Comparison of ENCODE assay signal across 31 mouse cellular contexts in the genomic region with DNA sequence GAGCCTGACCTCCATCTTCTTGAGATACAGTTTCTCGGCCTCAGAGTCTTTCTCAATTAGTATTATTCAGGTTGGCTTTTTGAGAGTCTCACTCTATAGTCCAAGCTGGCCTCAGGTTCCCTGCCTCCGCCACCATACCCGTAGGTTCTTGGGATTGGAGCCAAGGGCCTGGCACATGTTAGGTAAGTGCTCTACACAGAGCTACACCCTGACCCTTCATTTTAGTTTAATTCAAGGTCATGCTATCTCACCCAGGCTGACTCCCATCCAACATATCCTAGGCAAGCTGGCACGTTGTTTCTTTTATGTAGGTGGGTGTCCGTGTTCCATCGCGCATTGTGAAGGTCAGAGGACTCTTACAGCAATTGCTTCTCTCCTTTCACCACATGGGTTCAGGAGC. TPM values are rescaled to one million over a fixed set of nuclear protein-coding genes. Genes with fewer than 3 reads are reported as not detected.
"Had no signal": no experiment of that assay in that cellular context is flagged by ENCODE, and none has a peak within 500 bp of the region (broad histone marks: within the 10 kb centered on the region; RNA-seq: fewer than 3 reads in every experiment).

No protein-coding gene starts in this region.

- H3K9ac ChIP-seq: hindbrain, embryonic 12.5 days; hindbrain, embryonic 14.5 days; intestine, embryonic 15.5 days; limb, embryonic 13.5 days; limb, embryonic 15.5 days had no signal

- H3K27ac ChIP-seq: gastrocnemius, adult 2 months; heart, embryonic 10.5 days; hindbrain, embryonic 10.5 days; hindbrain, embryonic 12.5 days; hindbrain, embryonic 14.5 days; intestine, embryonic 15.5 days; layer of hippocampus, adult 2 months; left cerebral cortex, adult 2 months; limb, embryonic 13.5 days; limb, embryonic 15.5 days; liver, embryonic 12.5 days had no signal

- H3K4me2 ChIP-seq: hindbrain, embryonic 12.5 days; hindbrain, embryonic 14.5 days; intestine, embryonic 15.5 days; limb, embryonic 13.5 days; limb, embryonic 15.5 days; liver, embryonic 12.5 days had no signal

- H3K27me3 ChIP-seq: hindbrain, embryonic 12.5 days; intestine, embryonic 15.5 days; limb, embryonic 13.5 days; limb, embryonic 15.5 days; liver, embryonic 12.5 days had no signal

- DNase-seq: gastrocnemius, postnatal 10 days; gastrocnemius, postnatal 25 days; heart, adult 18-20 months; heart, postnatal 10 days; heart, postnatal 4 days; kidney, adult 18-20 months; kidney, adult 8-10 months; kidney, postnatal 10 days; kidney, postnatal 25 days; kidney, postnatal 4 days; left cerebral cortex, postnatal 4 days had no signal

- H3K9me3 ChIP-seq: heart, embryonic 10.5 days; hindbrain, embryonic 10.5 days; hindbrain, embryonic 12.5 days; intestine, embryonic 15.5 days; limb, embryonic 13.5 days; limb, embryonic 15.5 days; liver, embryonic 12.5 days had no signal

- ATAC-seq: hindbrain, embryonic 16.5 days; inflammation-experienced regulatory T-cells, adult 6 months; intestine, embryonic 15.5 days; intestine, postnatal 0 days; liver, embryonic 12.5 days had no signal

- H3K4me3 ChIP-seq: gastrocnemius, adult 2 months; heart, embryonic 10.5 days; hindbrain, embryonic 10.5 days; hindbrain, embryonic 12.5 days; intestine, embryonic 15.5 days; layer of hippocampus, adult 2 months; left cerebral cortex, adult 2 months; limb, embryonic 13.5 days; limb, embryonic 15.5 days; liver, embryonic 12.5 days had no signal

RNA-seq across cellular contexts. Expression of gene Gm21983, which starts 6.0 kb away (rescaled TPM):
- polyA plus RNA-seq: heart, embryonic 10.5 days; heart, embryonic 14.5 days; heart, embryonic 16.5 days; hindbrain, embryonic 14.5 days; hindbrain, embryonic 16.5 days; inflammation-experienced regulatory T-cells, adult 6 months; intestine, embryonic 15.5 days; intestine, postnatal 0 days; kidney, embryonic 14.5 days; kidney, embryonic 16.5 days; limb, embryonic 11.5 days; liver, adult 2 months; liver, embryonic 12.5 days had no signal

RNA-seq across cellular contexts. Expression of gene Mia, which starts 6.1 kb away (rescaled TPM):
- polyA plus RNA-seq: inflammation-experienced regulatory T-cells, adult 6 months; intestine, postnatal 0 days had no signal
